Mouse (Mus musculus): ENCODE results near the gene Doc2g.

The Doc2g gene

DNA sequence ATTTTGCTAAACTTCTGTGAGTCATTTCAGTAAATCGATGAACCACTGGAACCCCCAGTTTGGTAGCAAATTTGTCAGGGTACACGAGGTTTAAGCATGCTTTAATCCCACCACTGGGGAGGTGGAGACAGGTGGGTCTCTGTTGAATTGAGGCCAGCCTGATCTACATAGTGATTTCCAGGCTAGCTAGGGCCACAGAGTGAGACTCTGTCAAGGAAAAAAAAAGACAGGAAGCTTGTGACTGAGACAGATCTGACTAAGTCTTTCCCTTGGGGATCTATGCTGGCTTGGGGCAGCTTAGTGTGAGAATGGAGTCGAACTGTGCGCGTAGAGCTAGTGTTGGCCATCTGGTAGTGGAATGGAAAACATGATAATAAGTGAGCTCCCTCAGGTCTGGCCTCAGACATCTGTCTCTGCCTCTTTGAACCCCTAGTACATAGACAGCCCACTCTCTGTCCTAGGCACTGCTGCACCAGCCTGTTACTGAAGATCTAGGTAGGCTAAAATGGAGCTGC is 49.5 kb downstream of the Doc2g start:
- no peak for DNase-seq (ENCODE audit: low read depth, low spot score)

DNA sequence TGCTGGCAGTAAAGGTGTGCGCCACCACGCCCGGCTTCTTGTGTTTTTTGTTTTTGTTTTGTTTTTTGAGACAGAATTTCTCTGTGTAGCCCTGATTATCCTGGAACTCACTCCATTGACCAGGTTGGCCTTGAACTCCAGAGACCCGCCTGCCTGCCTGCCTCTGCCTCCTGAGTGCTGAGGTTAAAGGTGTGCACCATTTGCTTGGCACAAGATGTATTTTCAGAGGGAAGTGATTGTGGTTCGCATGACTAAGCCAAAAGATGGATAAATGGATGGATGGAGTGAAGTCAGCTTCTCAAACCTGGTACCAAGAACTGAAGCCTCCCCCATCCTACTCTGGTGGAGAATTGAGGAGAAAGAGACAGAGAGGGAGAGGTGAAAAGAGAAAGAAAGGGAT is 51.5 kb downstream of the Doc2g start:
- no peak for DNase-seq (ENCODE audit: low read depth, low spot score)

DNA sequence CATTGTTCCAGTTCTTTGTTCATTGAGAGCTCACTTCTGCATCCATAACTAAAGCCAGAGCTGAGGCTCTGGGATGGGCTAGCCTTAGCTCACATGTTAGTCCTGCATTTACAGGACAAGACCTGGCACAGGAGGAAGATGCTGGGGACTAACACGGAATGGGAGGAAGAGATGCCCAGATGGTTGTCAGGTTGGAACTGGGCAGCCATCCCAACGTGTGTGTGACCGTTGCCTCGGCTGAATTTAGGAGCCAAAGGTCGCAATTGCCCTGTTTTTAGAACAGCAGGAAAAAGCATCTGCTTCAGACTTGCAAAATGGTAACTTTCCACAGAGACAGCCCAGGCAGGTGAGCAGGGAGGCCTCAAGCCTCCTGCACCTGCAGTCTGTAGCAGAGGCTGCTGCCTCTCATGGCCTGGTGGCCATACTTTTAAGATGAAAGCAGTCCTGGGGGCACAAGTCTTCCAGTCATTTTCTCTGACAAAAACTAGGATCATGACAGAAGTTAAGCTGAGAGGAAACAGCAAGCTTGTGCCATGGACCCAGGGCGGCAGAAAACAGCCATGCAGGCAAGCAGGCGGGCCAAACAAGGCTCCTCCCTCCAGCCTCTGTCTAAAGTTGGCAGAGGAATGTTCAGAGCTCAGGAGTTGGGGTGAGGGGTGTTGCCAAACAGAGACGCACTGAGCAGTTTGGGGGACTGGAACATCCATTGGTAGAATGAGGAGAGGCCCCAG is 52.3 kb downstream of the Doc2g start:
- no peak for DNase-seq (ENCODE audit: low read depth, low spot score)

DNA sequence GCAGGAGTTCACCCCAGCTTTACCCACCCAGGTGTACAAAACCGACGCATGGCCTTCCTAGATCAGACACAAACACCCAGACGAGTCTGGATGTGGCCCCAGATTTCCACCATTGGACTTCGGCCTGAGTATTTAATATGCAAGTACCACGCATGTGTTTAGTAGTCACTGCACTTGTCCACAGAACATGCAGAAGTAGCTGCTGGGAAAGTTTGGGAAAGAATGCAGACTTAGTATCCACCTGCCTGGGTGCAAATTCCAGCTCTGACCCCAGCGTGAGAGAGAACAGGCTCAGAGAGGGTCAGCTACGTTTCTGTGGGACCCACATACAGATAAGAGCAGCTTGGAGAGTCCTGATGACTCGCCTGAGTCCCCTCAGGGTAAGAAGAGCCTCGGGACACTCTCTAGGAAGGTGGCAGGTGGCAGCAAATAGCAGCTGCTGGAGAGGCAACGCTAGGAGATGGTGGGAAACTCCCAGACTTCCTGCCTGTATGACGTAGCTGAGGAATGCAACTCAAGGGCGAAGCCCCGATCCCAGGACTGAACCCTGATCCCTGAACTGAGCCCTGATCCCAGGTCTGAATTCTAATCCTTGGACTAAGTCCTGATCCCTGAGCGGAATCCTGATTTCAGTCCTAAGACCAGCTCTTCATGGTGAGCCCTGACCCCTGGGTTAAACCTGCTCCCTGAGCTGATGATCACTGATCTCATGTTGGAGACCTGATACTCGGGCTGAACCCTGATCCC is 53.0 kb downstream of the Doc2g start:
- no peak for DNase-seq (ENCODE audit: low read depth, low spot score)

All from forelimb bud, embryonic 11.5 days (tissue).